Mouse (Mus musculus) cerebellum, postnatal 4 days (tissue): Measurements from ENCODE around the gene Il22ra1.
A peak's percentile ranks its signal among the peaks of the same experiment; 100 is the strongest.

ENCODE experiments used
- DNase-seq, 2 experiments: peaks; one replicate each; pipeline ENCODE4 v3.0.0; 2022; ENCODE audit warnings: low spot score in 2 of 2, mixed read lengths in 1 of 2

The Il22ra1 gene

GRCm38 (mm10) chr4:135770611-135771305 is 42.8 kb downstream of the Il22ra1 start:
- DNase-seq: no peak

- DNase-seq: no peak
Measured at GRCm38 (mm10) chr4:135771592-135771991, 43.6 kb downstream of the Il22ra1 start.

- DNase-seq: no peak
Measured at GRCm38 (mm10) chr4:135772671-135773070, 44.7 kb downstream of the Il22ra1 start.

- no peak for DNase-seq
Measured at GRCm38 (mm10) chr4:135774496-135774895, 46.5 kb downstream of the Il22ra1 start.

GRCm38 (mm10) chr4:135776850-135777249 is 48.9 kb downstream of the Il22ra1 start:
- DNase-seq: no peak

GRCm38 (mm10) chr4:135779661-135780060 is 51.7 kb downstream of the Il22ra1 start:
- no peak for DNase-seq

GRCm38 (mm10) chr4:135780255-135780654 is 52.3 kb downstream of the Il22ra1 start:
- DNase-seq: no peak

- no peak for DNase-seq
Measured at GRCm38 (mm10) chr4:135781304-135781703, 53.3 kb downstream of the Il22ra1 start.

- no peak for DNase-seq
Measured at GRCm38 (mm10) chr4:135786581-135786980, 58.6 kb downstream of the Il22ra1 start.

- DNase-seq: no peak
Measured at GRCm38 (mm10) chr4:135787271-135787670, 59.3 kb downstream of the Il22ra1 start.

- no peak for DNase-seq
Measured at GRCm38 (mm10) chr4:135789135-135789534, 61.2 kb downstream of the Il22ra1 start.

GRCm38 (mm10) chr4:135792821-135793220 is 64.8 kb downstream of the Il22ra1 start:
- DNase-seq: no peak

- peak in 1 of 2 experiments; percentile 31 for DNase-seq
Measured at GRCm38 (mm10) chr4:135797931-135798330, 70.0 kb downstream of the Il22ra1 start.

GRCm38 (mm10) chr4:135801543-135801942 is 73.6 kb downstream of the Il22ra1 start:
- peak; percentile 92 to 93 for DNase-seq
